Mouse (Mus musculus) C2C12 (cell line): ENCODE results near the gene C3ar1.

ENCODE experiments used
- CEBPB ChIP-seq: IDR thresholded peaks from one replicate; pipeline ENCODE4 v1.6.1; 2011; ENCODE audit warnings: low read depth, mild to moderate bottlenecking, control low read depth, moderate library complexity
- CTCF ChIP-seq: IDR thresholded peaks from one replicate; pipeline ENCODE4 v1.5.1; 2011; ENCODE audit not compliant: control insufficient read depth, insufficient read depth, insufficient read length
- MYOD1 ChIP-seq: IDR thresholded peaks from one replicate; pipeline ENCODE4 v1.6.1; 2011; ENCODE audit warnings: low read depth; ENCODE audit not compliant: control insufficient read depth, insufficient read length
- USF1 ChIP-seq: IDR thresholded peaks from one replicate; pipeline ENCODE4 v1.6.1; 2011; ENCODE audit warnings: low read depth, mild to moderate bottlenecking, control low read depth, moderate library complexity

GRCm38 (mm10) chr6:122834365-122834764 lies 21.6 kb downstream of the C3ar1 start:
- TF ChIP-seq CTCF, result no peak
- no peak for TF ChIP-seq CEBPB
- no peak for TF ChIP-seq USF1
- no peak for TF ChIP-seq MYOD1
